Mouse (Mus musculus): Measurements from ENCODE around the gene Zc3h7b. TPM values are rescaled to one million over a fixed set of nuclear protein-coding genes. Genes with fewer than 3 reads are reported as not detected.

The Zc3h7b gene
- polyA plus RNA-seq, 1 experiment from 2014 or later, result 46.1 TPM

DNA sequence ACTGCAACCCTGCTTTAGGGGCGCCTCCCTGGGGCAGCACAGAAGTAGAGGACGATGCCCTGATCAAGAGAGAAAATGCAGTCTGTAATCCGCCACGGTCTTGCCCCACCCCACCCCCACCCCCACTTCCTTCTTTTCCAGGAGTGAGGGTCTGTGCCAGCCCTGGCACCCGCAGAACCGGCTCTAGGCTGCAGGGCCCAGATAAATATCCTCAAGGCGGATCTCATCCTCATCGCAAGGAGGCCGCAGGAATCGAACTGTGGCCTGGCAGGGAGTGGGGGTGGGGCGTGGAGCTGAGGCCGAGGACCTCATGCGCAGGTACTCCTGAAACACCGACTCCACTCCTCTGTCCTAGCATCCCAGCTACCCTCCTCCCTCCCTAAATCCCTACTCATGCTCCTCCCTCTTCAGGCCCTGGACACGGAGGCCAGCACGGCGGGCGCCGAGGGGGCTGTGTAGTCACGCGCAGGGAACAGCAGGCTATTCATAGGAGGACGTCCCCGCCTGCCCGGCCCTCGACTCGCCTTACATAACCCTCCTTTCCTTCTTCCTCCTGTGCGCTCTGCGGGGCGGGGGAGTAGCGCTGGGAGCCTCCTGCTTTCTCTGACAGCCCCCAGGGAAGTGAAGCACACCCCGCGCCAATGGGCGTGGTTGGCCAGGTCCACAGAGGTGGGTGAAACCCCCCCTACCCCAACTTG lies 91.4 kb downstream of the Zc3h7b start:
- peak overlapping the region; percentile 51 for H3K9ac ChIP-seq
- H3K4me2 ChIP-seq, result peak overlapping the region; percentile 63
- 1% methylated on average over 33 of the region's 33 CpGs for WGBS
- ATAC-seq (ENCODE audit: insufficient read depth) (peak; percentile 84), DNase-seq (peak; percentile 84)
- no peaks in the 10 kb centered on the region for H3K27me3 ChIP-seq (ENCODE audit: insufficient read depth, low read length)
- no peak overlapping the region for H3K27ac ChIP-seq (ENCODE audit: low read depth)
- H3K4me3 ChIP-seq (ENCODE audit: low read depth, low read length), result peak overlapping the region; percentile 30
- no peaks in the 10 kb centered on the region for H3K36me3 ChIP-seq (ENCODE audit: insufficient read depth)
- no peaks in the 10 kb centered on the region for H3K4me1 ChIP-seq (ENCODE audit: insufficient read depth)
- TF ChIP-seq CTCF (IDR thresholded peaks at IDR 0.05; ENCODE audit: low read depth), result no peak
- no peaks in the 10 kb centered on the region for H3K9me3 ChIP-seq (ENCODE audit: low read depth, low read length)

DNA sequence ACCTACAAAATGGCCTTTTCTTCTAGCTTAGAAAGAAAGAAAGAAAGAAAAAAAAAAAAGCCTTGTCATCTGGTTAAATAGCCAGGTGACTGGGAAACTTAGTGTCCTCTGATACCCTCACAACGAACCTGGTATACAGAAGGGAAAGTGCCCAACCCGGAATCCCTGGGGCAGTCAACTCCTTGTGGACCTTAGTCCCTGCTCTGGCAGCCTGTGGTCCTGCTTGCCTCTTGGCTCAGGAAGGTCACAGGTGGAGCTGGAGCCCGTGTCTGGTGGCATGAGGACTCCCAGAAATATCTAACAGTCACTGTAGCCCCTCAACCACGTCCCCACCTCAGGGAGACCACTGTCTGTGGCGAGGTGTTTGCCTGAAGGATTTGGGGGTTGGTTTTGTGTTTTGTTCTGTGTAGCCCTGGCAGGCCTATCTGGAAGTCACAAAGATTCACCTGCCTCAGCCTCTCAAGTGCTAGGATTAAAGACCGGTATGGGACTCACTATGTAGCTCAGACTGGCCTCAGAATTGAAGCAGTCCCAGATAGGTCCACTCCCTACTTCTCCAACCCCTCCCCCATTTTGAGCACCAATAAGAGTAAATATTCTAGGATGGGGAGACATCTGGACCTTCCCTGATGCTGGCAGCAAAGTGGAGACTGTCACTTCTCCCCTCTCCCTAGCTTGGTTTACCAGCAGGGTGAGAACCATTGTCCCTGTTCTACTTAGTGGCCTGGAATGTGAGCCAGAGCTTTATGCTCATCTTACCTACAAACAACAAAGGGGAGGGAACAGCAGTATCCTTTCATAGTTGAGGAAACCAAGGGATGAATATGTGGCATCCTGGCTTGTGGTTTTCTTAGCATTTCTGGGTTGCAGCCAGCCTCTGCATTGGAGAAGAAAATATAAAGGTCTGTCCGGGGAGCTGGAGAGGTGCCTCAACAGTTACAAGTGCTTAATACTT lies 92.4 kb downstream of the Zc3h7b start:
- DNase-seq (no peak), ATAC-seq (ENCODE audit: insufficient read depth) (no peak)
- Histone ChIP-seq H3K4me3 (ENCODE audit: low read depth, low read length) (0 out of 2 replicates have a peak overlapping the region, but pooled peaks have one; percentile 30), H3K36me3 (ENCODE audit: insufficient read depth) (no peaks in the 10 kb centered on the region), H3K9ac (no peak overlapping the region; the same call in 1 of the 2 replicates), H3K4me2 (peak overlapping the region; percentile 63), H3K27ac (ENCODE audit: low read depth) (no peak overlapping the region), H3K4me1 (ENCODE audit: insufficient read depth) (no peaks in the 10 kb centered on the region), H3K9me3 (ENCODE audit: low read depth, low read length) (no peaks in the 10 kb centered on the region), H3K27me3 (ENCODE audit: insufficient read depth, low read length) (no peaks in the 10 kb centered on the region)
- 41% methylated on average over 7 of the region's 7 CpGs for WGBS
- TF ChIP-seq CTCF (IDR thresholded peaks at IDR 0.05; ENCODE audit: low read depth), result no peak

DNA sequence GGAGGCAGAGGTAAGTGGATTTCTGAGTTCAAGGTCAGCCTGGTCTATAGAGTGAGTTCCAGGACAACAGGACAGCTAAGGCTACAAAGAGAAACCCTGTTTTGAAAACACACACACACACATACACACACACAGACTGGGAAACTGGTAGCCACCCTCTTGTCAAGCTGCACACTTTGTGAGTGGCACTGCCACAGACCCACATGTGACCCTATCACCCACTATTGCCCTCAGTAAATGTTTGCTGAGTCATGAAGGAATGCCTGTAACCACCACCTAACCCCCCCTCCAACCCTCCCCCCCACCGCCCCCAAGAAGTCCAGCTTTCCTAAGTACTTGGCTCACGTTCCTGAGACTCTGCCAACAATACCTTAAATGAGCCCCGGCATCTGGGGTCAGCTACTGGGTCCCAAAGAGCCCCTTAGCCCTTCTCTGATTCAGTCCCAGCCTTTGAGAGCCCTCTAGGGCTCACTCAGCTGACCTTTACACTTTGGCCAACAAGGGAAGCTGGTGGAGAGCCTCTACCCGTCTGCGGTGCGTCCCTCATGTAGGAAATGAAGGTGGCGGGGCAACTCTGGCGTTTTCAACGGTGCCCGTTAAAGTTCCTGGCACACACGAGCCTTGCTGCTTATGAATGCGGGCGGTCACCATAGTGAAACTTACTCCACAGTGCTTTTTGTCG lies 93.8 kb downstream of the Zc3h7b start:
- 50% methylated on average over 14 of the region's 14 CpGs for WGBS
- no peaks in the 10 kb centered on the region for H3K27me3 ChIP-seq (ENCODE audit: insufficient read depth, low read length)

DNA sequence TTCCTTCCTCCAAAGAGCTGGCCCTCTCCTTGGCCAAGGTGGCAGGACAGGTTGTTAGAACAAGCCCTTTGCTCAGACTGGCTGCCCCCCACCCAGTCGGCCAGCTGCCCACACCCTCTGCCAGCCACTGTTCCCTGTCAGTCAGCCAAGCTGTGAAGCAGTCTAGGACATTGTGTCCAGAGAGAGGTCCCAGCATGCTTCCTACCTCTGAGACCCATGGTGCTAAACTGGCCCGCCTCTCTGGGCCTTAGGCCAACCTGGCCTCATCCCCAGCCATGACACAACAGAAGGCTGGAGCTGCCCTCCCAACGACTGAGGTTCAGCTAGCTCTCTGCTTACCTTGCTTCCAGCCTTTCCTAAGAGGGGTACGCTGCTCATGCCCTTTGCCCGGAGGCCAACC lies 94.8 kb downstream of the Zc3h7b start:
- no peaks in the 10 kb centered on the region for H3K4me1 ChIP-seq (ENCODE audit: insufficient read depth)
- no peak overlapping the region for H3K27ac ChIP-seq (ENCODE audit: low read depth)
- H3K4me3 ChIP-seq (ENCODE audit: low read depth, low read length), result no peak overlapping the region
- H3K9me3 ChIP-seq (ENCODE audit: low read depth, low read length), result no peaks in the 10 kb centered on the region
- H3K27me3 ChIP-seq (ENCODE audit: insufficient read depth, low read length), result no peaks in the 10 kb centered on the region
- H3K36me3 ChIP-seq (ENCODE audit: insufficient read depth), result no peaks in the 10 kb centered on the region
- no peak overlapping the region for H3K9ac ChIP-seq
- TF ChIP-seq CTCF (IDR thresholded peaks at IDR 0.05; ENCODE audit: low read depth), result no peak
- no peak overlapping the region for H3K4me2 ChIP-seq
- 55% methylated on average over 5 of the region's 5 CpGs for WGBS
- ATAC-seq (ENCODE audit: insufficient read depth), result peak; percentile 60; the same call in 1 of the 2 replicates
- DNase-seq, result peak; percentile 78

More for the DNA sequence above, 93.8 kb downstream of the Zc3h7b start:
- DNase-seq (peak; percentile 24), ATAC-seq (ENCODE audit: insufficient read depth) (no peak)
- H3K27ac ChIP-seq (ENCODE audit: low read depth), result no peak overlapping the region
- H3K4me1 ChIP-seq (ENCODE audit: insufficient read depth), result no peaks in the 10 kb centered on the region
- H3K36me3 ChIP-seq (ENCODE audit: insufficient read depth), result no peaks in the 10 kb centered on the region
- H3K9ac ChIP-seq, result no peak overlapping the region
- H3K4me3 ChIP-seq (ENCODE audit: low read depth, low read length), result no peak overlapping the region
- no peaks in the 10 kb centered on the region for H3K9me3 ChIP-seq (ENCODE audit: low read depth, low read length)
- TF ChIP-seq CTCF (IDR thresholded peaks at IDR 0.05; ENCODE audit: low read depth), result no peak
- no peak overlapping the region for H3K4me2 ChIP-seq

DNA sequence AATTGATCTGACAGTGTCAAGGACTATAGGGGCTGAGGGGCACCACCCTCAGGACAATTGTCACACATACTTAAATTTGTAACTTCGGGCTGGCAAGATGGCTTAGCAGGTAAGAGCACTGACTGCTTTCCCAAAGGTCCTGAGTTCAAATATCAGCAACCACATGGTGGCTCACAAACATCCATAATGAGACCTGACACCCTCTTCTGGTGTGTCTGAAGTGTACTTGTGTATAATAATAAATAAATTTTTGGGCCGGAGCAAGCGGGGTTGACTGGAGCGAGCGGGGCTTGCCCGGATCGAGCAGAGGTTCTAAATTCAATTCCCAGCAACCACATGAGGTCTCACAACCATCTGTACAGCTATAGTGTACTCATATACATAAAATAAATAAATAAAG lies 95.4 kb downstream of the Zc3h7b start:
- no peaks in the 10 kb centered on the region for H3K36me3 ChIP-seq (ENCODE audit: insufficient read depth)
- no peak overlapping the region for H3K4me2 ChIP-seq
- no peak for TF ChIP-seq CTCF (IDR thresholded peaks at IDR 0.05; ENCODE audit: low read depth)
- WGBS, result 81% methylated on average over 7 of the region's 7 CpGs
- no peaks in the 10 kb centered on the region for H3K9me3 ChIP-seq (ENCODE audit: low read depth, low read length)
- DNase-seq (no peak), ATAC-seq (ENCODE audit: insufficient read depth) (no peak)
- H3K9ac ChIP-seq, result no peak overlapping the region
- no peak overlapping the region for H3K27ac ChIP-seq (ENCODE audit: low read depth)
- H3K4me1 ChIP-seq (ENCODE audit: insufficient read depth), result no peaks in the 10 kb centered on the region
- no peak overlapping the region for H3K4me3 ChIP-seq (ENCODE audit: low read depth, low read length)
- H3K27me3 ChIP-seq (ENCODE audit: insufficient read depth, low read length), result no peaks in the 10 kb centered on the region

DNA sequence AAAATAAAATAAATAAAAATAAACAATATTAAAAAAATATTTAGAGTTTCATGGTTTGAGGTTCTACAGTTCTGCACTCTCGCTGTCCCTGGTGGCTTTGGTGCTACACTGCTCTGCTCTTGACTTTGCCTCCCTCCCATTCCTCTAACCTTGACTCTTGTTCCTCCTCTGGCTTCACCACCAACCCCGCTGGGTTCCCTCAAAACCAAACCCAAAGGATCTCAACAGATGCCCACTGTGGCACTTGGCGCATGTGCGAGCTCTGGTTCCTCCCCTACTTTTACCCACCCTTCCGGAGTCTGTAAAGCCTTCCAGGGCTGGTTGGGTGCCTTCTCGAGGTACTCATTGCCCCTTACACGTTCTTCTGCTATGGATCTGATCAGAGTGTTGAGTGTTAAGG lies 97.4 kb downstream of the Zc3h7b start:
- Histone ChIP-seq H3K4me2 (no peak overlapping the region), H3K27me3 (ENCODE audit: insufficient read depth, low read length) (no peaks in the 10 kb centered on the region), H3K4me1 (ENCODE audit: insufficient read depth) (no peaks in the 10 kb centered on the region), H3K9me3 (ENCODE audit: low read depth, low read length) (no peaks in the 10 kb centered on the region), H3K27ac (ENCODE audit: low read depth) (no peak overlapping the region), H3K4me3 (ENCODE audit: low read depth, low read length) (no peak overlapping the region), H3K9ac (no peak overlapping the region), H3K36me3 (ENCODE audit: insufficient read depth) (peaks cover 6% of the 10 kb centered on the region; the same call in 1 of the 2 replicates)
- no peak for ATAC-seq (ENCODE audit: insufficient read depth)
- no peak for TF ChIP-seq CTCF (IDR thresholded peaks at IDR 0.05; ENCODE audit: low read depth)
- 81% methylated on average over 7 of the region's 7 CpGs for WGBS
- no peak for DNase-seq
